Mouse (Mus musculus) thymus, adult 2 months (tissue): ENCODE measurements at regions not wholly inside any gene's neighbourhood (a gene's known extent, or its start where the extent isn't known, plus 50 kb on each side); places are given as distances from the start of the nearest gene placed in this dataset.

Experiments used
- DNase-seq: peaks from one replicate; pipeline ENCODE4 v3.0.0; 2021
- H3K27ac ChIP-seq: fragments of 200-500 bp; 2 replicates; pipeline ENCODE4 v1.5.1; 2012; ENCODE audit warnings: low read length, control low read depth; ENCODE audit not compliant: control insufficient read depth, insufficient read depth
- H3K27me3 ChIP-seq: fragments of 200-500 bp; 2 replicates; pipeline ENCODE4 v1.6.1; 2012; ENCODE audit warnings: mild to moderate bottlenecking, low read length, moderate library complexity, mixed read lengths; ENCODE audit not compliant: control insufficient read depth, insufficient read depth
- H3K36me3 ChIP-seq: fragments of 200-500 bp; 2 replicates; pipeline ENCODE4 v1.6.1; 2012; ENCODE audit warnings: mild to moderate bottlenecking, low read length, moderate library complexity; ENCODE audit not compliant: control insufficient read depth, insufficient read depth
- H3K4me1 ChIP-seq: fragments of 200-500 bp; replicated peaks from 2 replicates; pipeline ENCODE4 v1.6.1; 2012; ENCODE audit warnings: low read length; ENCODE audit not compliant: control insufficient read depth, insufficient read depth
- H3K4me3 ChIP-seq: fragments of 200-500 bp; 2 replicates; pipeline ENCODE4 v1.5.1; 2012; ENCODE audit warnings: mild to moderate bottlenecking, low read length, control low read depth, moderate library complexity; ENCODE audit not compliant: control insufficient read depth, insufficient read depth
- CTCF ChIP-seq: fragments of 200-500 bp; IDR thresholded peaks from 2 replicates; pipeline ENCODE4 v1.5.1; 2012; ENCODE audit warnings: mild to moderate bottlenecking, control low read depth, low read length, moderate library complexity, borderline replicate concordance; ENCODE audit not compliant: control insufficient read depth, poor library complexity, insufficient read depth; ENCODE audit errors: extremely low read depth
- POLR2A ChIP-seq: fragments of 200-500 bp; IDR thresholded peaks from 2 replicates; pipeline ENCODE4 v1.6.1; 2012; ENCODE audit warnings: mild to moderate bottlenecking, low read length, control low read depth, moderate library complexity; ENCODE audit not compliant: control insufficient read depth, poor library complexity, insufficient read depth; ENCODE audit errors: extremely low read depth
- WGBS: fragments of 180-500 bp; shearing (Covaris S2); methylation state at CpG from one replicate; pipeline ENCODE4 v1.1.7; 2018; 5-methylcytosine and 5-hydroxymethylcytosine counted together

GRCm38 (mm10) chr15:64513501-64514097 is 303.9 kb upstream of the Gm21798 start:
- no peaks in the 10 kb centered on the region for H3K27me3 ChIP-seq
- H3K4me3 ChIP-seq = no peak overlapping the region
- no peaks in the 10 kb centered on the region for H3K4me1 ChIP-seq
- TF ChIP-seq POLR2A (no peak), CTCF (no peak)
- no peak overlapping the region for H3K27ac ChIP-seq
- no peak for DNase-seq
- H3K36me3 ChIP-seq = no peaks in the 10 kb centered on the region

GRCm38 (mm10) chr15:64515179-64515578 is 302.3 kb upstream of the Gm21798 start:
- Histone ChIP-seq H3K36me3 (no peaks in the 10 kb centered on the region), H3K27me3 (no peaks in the 10 kb centered on the region), H3K4me1 (no peaks in the 10 kb centered on the region), H3K27ac (no peak overlapping the region), H3K4me3 (no peak overlapping the region)
- TF ChIP-seq POLR2A (no peak), CTCF (no peak)
- DNase-seq = no peak

- Histone ChIP-seq H3K27ac (no peak overlapping the region), H3K36me3 (no peaks in the 10 kb centered on the region), H3K4me1 (no peaks in the 10 kb centered on the region), H3K27me3 (no peaks in the 10 kb centered on the region), H3K4me3 (no peak overlapping the region)
- WGBS = 50% methylated on average over 4 of the region's 4 CpGs
- DNase-seq = no peak
- TF ChIP-seq CTCF = no peak
- TF ChIP-seq POLR2A = no peak
Measured at GRCm38 (mm10) chr15:64519207-64519628, 298.3 kb upstream of the Gm21798 start.

GRCm38 (mm10) chr15:64520568-64520967 is 296.9 kb upstream of the Gm21798 start:
- no peak for DNase-seq
- no peak overlapping the region for H3K27ac ChIP-seq
- H3K36me3 ChIP-seq = no peaks in the 10 kb centered on the region
- 96% methylated on average over 5 of the region's 5 CpGs for WGBS
- TF ChIP-seq CTCF (no peak), POLR2A (no peak)
- no peak overlapping the region for H3K4me3 ChIP-seq
- H3K27me3 ChIP-seq = no peaks in the 10 kb centered on the region
- no peaks in the 10 kb centered on the region for H3K4me1 ChIP-seq

GRCm38 (mm10) chr15:64532260-64533120 is 285.0 kb upstream of the Gm21798 start:
- H3K4me1 ChIP-seq = no peaks in the 10 kb centered on the region
- DNase-seq = no peak
- no peaks in the 10 kb centered on the region for H3K36me3 ChIP-seq
- H3K27me3 ChIP-seq = no peaks in the 10 kb centered on the region
- no peak overlapping the region for H3K27ac ChIP-seq
- no peak overlapping the region for H3K4me3 ChIP-seq
- no peak for TF ChIP-seq POLR2A
- 93% methylated on average over 6 of the region's 6 CpGs for WGBS

- DNase-seq = no peak
- WGBS = 95% methylated on average over 2 of the region's 2 CpGs
- no peak for TF ChIP-seq CTCF
- TF ChIP-seq POLR2A = no peak
- Histone ChIP-seq H3K4me1 (no peaks in the 10 kb centered on the region), H3K4me3 (no peak overlapping the region), H3K36me3 (no peaks in the 10 kb centered on the region), H3K27me3 (no peaks in the 10 kb centered on the region), H3K27ac (no peak overlapping the region)
Measured at GRCm38 (mm10) chr15:64533169-64533795, 284.2 kb upstream of the Gm21798 start.
